Mouse (Mus musculus): ENCODE measurements around the gene Ski. TPM values are rescaled to one million over a fixed set of nuclear protein-coding genes. Genes with fewer than 3 reads are reported as not detected.
A peak's percentile ranks its signal among the peaks of the same experiment; 100 is the strongest.

Ski gene
- polyA plus RNA-seq, 1 experiment from 2014 or later: 9.7 TPM

- no peak overlapping the region for H3K4me3 ChIP-seq
- 84% methylated on average over 9 of the region's 9 CpGs for WGBS
- H3K27me3 ChIP-seq (ENCODE audit: poor library complexity, severe bottlenecking): 0 out of 2 replicates have a peak, but pooled peaks cover 3% of the 10 kb centered on the region
- no peak for DNase-seq (ENCODE audit: extremely low spot score, low spot score)
- H3K36me3 ChIP-seq (replicated peaks): no peaks in the 10 kb centered on the region
- no peaks in the 10 kb centered on the region for H3K9me3 ChIP-seq
- H3K4me1 ChIP-seq: peaks cover 68% of the 10 kb centered on the region
- H3K27ac ChIP-seq: no peak overlapping the region
These were observed 98.4 kb downstream of the Ski start for GRCm38 (mm10) chr4:155123868-155124534.

- no peak for DNase-seq (ENCODE audit: extremely low spot score, low spot score)
- Histone ChIP-seq H3K4me1 (peaks cover 79% of the 10 kb centered on the region), H3K9me3 (no peaks in the 10 kb centered on the region), H3K27me3 (ENCODE audit: poor library complexity, severe bottlenecking) (0 out of 2 replicates have a peak, but pooled peaks cover 3% of the 10 kb centered on the region), H3K4me3 (no peak overlapping the region), H3K36me3 (replicated peaks) (no peaks in the 10 kb centered on the region), H3K27ac (peak overlapping the region; percentile 81)
- WGBS: 63% methylated on average over 16 of the region's 16 CpGs
These were observed 99.8 kb downstream of the Ski start for GRCm38 (mm10) chr4:155122444-155123040.

- Histone ChIP-seq H3K4me1 (peaks cover 82% of the 10 kb centered on the region), H3K27me3 (ENCODE audit: poor library complexity, severe bottlenecking) (0 out of 2 replicates have a peak, but pooled peaks cover 3% of the 10 kb centered on the region), H3K27ac (peak overlapping the region; percentile 81), H3K36me3 (replicated peaks) (no peaks in the 10 kb centered on the region), H3K9me3 (no peaks in the 10 kb centered on the region), H3K4me3 (no peak overlapping the region)
- WGBS: 92% methylated on average over 6 of the region's 6 CpGs
- DNase-seq (ENCODE audit: extremely low spot score, low spot score): no peak
These were observed 100.4 kb downstream of the Ski start for GRCm38 (mm10) chr4:155121915-155122443.

- Histone ChIP-seq H3K36me3 (replicated peaks) (no peaks in the 10 kb centered on the region), H3K27ac (peak overlapping the region; percentile 59), H3K9me3 (no peaks in the 10 kb centered on the region), H3K4me1 (peaks cover 79% of the 10 kb centered on the region), H3K27me3 (ENCODE audit: poor library complexity, severe bottlenecking) (0 out of 2 replicates have a peak, but pooled peaks cover 2% of the 10 kb centered on the region), H3K4me3 (no peak overlapping the region)
- 90% methylated on average over 6 of the region's 6 CpGs for WGBS
- no peak for DNase-seq (ENCODE audit: extremely low spot score, low spot score)
These were observed 101.2 kb downstream of the Ski start for GRCm38 (mm10) chr4:155121222-155121621.

- H3K36me3 ChIP-seq (replicated peaks): no peaks in the 10 kb centered on the region
- no peak overlapping the region for H3K4me3 ChIP-seq
- H3K9me3 ChIP-seq: no peaks in the 10 kb centered on the region
- WGBS: 82% methylated on average over 5 of the region's 5 CpGs
- H3K27ac ChIP-seq: peak overlapping the region; percentile 59
- no peaks in the 10 kb centered on the region for H3K27me3 ChIP-seq (ENCODE audit: poor library complexity, severe bottlenecking)
- no peak for DNase-seq (ENCODE audit: extremely low spot score, low spot score)
- peaks cover 77% of the 10 kb centered on the region for H3K4me1 ChIP-seq
These were observed 101.8 kb downstream of the Ski start for GRCm38 (mm10) chr4:155120583-155120982.

- 89% methylated on average over 7 of the region's 7 CpGs for WGBS
- Histone ChIP-seq H3K4me1 (peaks cover 71% of the 10 kb centered on the region), H3K27me3 (ENCODE audit: poor library complexity, severe bottlenecking) (no peaks in the 10 kb centered on the region), H3K27ac (no peak overlapping the region), H3K4me3 (no peak overlapping the region), H3K9me3 (no peaks in the 10 kb centered on the region), H3K36me3 (replicated peaks) (no peaks in the 10 kb centered on the region)
- no peak for DNase-seq (ENCODE audit: extremely low spot score, low spot score)
These were observed 102.4 kb downstream of the Ski start for GRCm38 (mm10) chr4:155120038-155120437.

GRCm38 (mm10) chr4:155118278-155118677, 104.1 kb downstream of the Ski start:
- Histone ChIP-seq H3K4me3 (no peak overlapping the region), H3K36me3 (replicated peaks) (no peaks in the 10 kb centered on the region), H3K9me3 (no peaks in the 10 kb centered on the region), H3K27me3 (ENCODE audit: poor library complexity, severe bottlenecking) (no peaks in the 10 kb centered on the region), H3K27ac (no peak overlapping the region; the same call in 1 of the 2 replicates), H3K4me1 (peaks cover 67% of the 10 kb centered on the region)
- DNase-seq (ENCODE audit: extremely low spot score, low spot score): no peak
- 79% methylated on average over 10 of the region's 10 CpGs for WGBS

- H3K27ac ChIP-seq: peak overlapping the region; percentile 9
- no peaks in the 10 kb centered on the region for H3K9me3 ChIP-seq
- H3K4me3 ChIP-seq: no peak overlapping the region; the same call in 1 of the 2 replicates
- DNase-seq (ENCODE audit: extremely low spot score, low spot score): no peak
- H3K27me3 ChIP-seq (ENCODE audit: poor library complexity, severe bottlenecking): no peaks in the 10 kb centered on the region
- H3K4me1 ChIP-seq: peaks cover 59% of the 10 kb centered on the region
- WGBS: 80% methylated on average over 6 of the region's 6 CpGs
- H3K36me3 ChIP-seq (replicated peaks): no peaks in the 10 kb centered on the region
These were observed 104.9 kb downstream of the Ski start for GRCm38 (mm10) chr4:155117396-155117978.

- DNase-seq (ENCODE audit: extremely low spot score, low spot score): no peak
- H3K36me3 ChIP-seq (replicated peaks): no peaks in the 10 kb centered on the region
- WGBS: 83% methylated on average over 4 of the region's 4 CpGs
- H3K4me1 ChIP-seq: peaks cover 50% of the 10 kb centered on the region
- no peaks in the 10 kb centered on the region for H3K27me3 ChIP-seq (ENCODE audit: poor library complexity, severe bottlenecking)
- 0 out of 2 replicates have a peak overlapping the region, but pooled peaks have one; percentile 26 for H3K27ac ChIP-seq
- H3K9me3 ChIP-seq: no peaks in the 10 kb centered on the region
- H3K4me3 ChIP-seq: no peak overlapping the region
These were observed 105.8 kb downstream of the Ski start for GRCm38 (mm10) chr4:155116607-155117006.

GRCm38 (mm10) chr4:155113766-155114410, 108.5 kb downstream of the Ski start:
- Histone ChIP-seq H3K9me3 (no peaks in the 10 kb centered on the region), H3K27me3 (ENCODE audit: poor library complexity, severe bottlenecking) (no peaks in the 10 kb centered on the region), H3K4me1 (peaks cover 31% of the 10 kb centered on the region), H3K27ac (peak overlapping the region; percentile 27), H3K36me3 (replicated peaks) (no peaks in the 10 kb centered on the region), H3K4me3 (no peak overlapping the region)
- no peak for DNase-seq (ENCODE audit: extremely low spot score, low spot score)
- 69% methylated on average over 8 of the region's 8 CpGs for WGBS

- 90% methylated on average over 5 of the region's 5 CpGs for WGBS
- DNase-seq (ENCODE audit: extremely low spot score, low spot score): no peak
- Histone ChIP-seq H3K36me3 (replicated peaks) (no peaks in the 10 kb centered on the region), H3K4me1 (peaks cover 8% of the 10 kb centered on the region), H3K9me3 (no peaks in the 10 kb centered on the region), H3K27ac (no peak overlapping the region), H3K27me3 (ENCODE audit: poor library complexity, severe bottlenecking) (no peaks in the 10 kb centered on the region), H3K4me3 (no peak overlapping the region)
These were observed 112.9 kb downstream of the Ski start for GRCm38 (mm10) chr4:155109471-155109870.

GRCm38 (mm10) chr4:155107886-155108285, 114.5 kb downstream of the Ski start:
- WGBS: 96% methylated on average over 4 of the region's 4 CpGs
- Histone ChIP-seq H3K4me1 (no peaks in the 10 kb centered on the region), H3K36me3 (replicated peaks) (no peaks in the 10 kb centered on the region), H3K27ac (no peak overlapping the region), H3K27me3 (ENCODE audit: poor library complexity, severe bottlenecking) (no peaks in the 10 kb centered on the region), H3K9me3 (no peaks in the 10 kb centered on the region), H3K4me3 (no peak overlapping the region)
- no peak for DNase-seq (ENCODE audit: extremely low spot score, low spot score)

Data from forebrain, embryonic 10.5 days (tissue).